Mouse (Mus musculus): ENCODE measurements at regions not wholly inside any gene's neighbourhood (a gene's known extent, or its start where the extent isn't known, plus 50 kb on each side); places are given as distances from the start of the nearest gene placed in this dataset.
A peak's percentile ranks its signal among the peaks of the same experiment; 100 is the strongest.

- no peak overlapping the region for H3K4me2 ChIP-seq (ENCODE audit: low read length)
- H3K9ac ChIP-seq (ENCODE audit: low read length), result no peak overlapping the region
- H3K9me3 ChIP-seq (ENCODE audit: control insufficient read depth, low read length), result no peaks in the 10 kb centered on the region
- ATAC-seq (ENCODE audit: insufficient number of reproducible peaks, insufficient read depth, low FRiP score, low read depth), result no peak
- no peak overlapping the region for H3K4me3 ChIP-seq (ENCODE audit: control insufficient read depth in 1 of 2, insufficient read depth in 1 of 2, low read depth in 1 of 2, low read length in 2 of 2)
- H3K27me3 ChIP-seq (ENCODE audit: control insufficient read depth, insufficient read depth, low read length), result no peaks in the 10 kb centered on the region
- peaks cover 16 to 31% of the 10 kb centered on the region in 2 experiments for H3K4me1 ChIP-seq (ENCODE audit: control insufficient read depth in 2 of 2, insufficient read depth in 2 of 2, low read length in 2 of 2)
- WGBS, result 93% methylated on average over 1 of the region's 1 CpGs
- no peak overlapping the region for H3K27ac ChIP-seq (replicated peaks in 1 of 2; ENCODE audit: control insufficient read depth in 1 of 2, insufficient read depth in 1 of 2, low read depth in 2 of 2, low read length in 2 of 2)
- no peaks in the 10 kb centered on the region for H3K36me3 ChIP-seq (ENCODE audit: control insufficient read depth, insufficient read depth, low read length)
Observed at GRCm38 (mm10) chr12:77594092-77594491, 356.2 kb downstream of the Fut8 start.

GRCm38 (mm10) chr12:77594657-77595056 is 356.7 kb downstream of the Fut8 start:
- Histone ChIP-seq H3K36me3 (ENCODE audit: control insufficient read depth, insufficient read depth, low read length) (no peaks in the 10 kb centered on the region), H3K27ac (replicated peaks in 1 of 2; ENCODE audit: control insufficient read depth in 1 of 2, insufficient read depth in 1 of 2, low read depth in 2 of 2, low read length in 2 of 2) (no peak overlapping the region), H3K4me2 (ENCODE audit: low read length) (no peak overlapping the region), H3K4me1 (ENCODE audit: control insufficient read depth in 2 of 2, insufficient read depth in 2 of 2, low read length in 2 of 2) (peaks cover 19 to 35% of the 10 kb centered on the region in 2 experiments), H3K27me3 (ENCODE audit: control insufficient read depth, insufficient read depth, low read length) (no peaks in the 10 kb centered on the region), H3K4me3 (ENCODE audit: control insufficient read depth in 1 of 2, insufficient read depth in 1 of 2, low read depth in 1 of 2, low read length in 2 of 2) (no peak overlapping the region), H3K9ac (ENCODE audit: low read length) (no peak overlapping the region), H3K9me3 (ENCODE audit: control insufficient read depth, low read length) (no peaks in the 10 kb centered on the region)
- no peak for ATAC-seq (ENCODE audit: insufficient number of reproducible peaks, insufficient read depth, low FRiP score, low read depth)
- 63% methylated on average over 3 of the region's 3 CpGs for WGBS

GRCm38 (mm10) chr12:77595821-77596220 is 357.9 kb downstream of the Fut8 start:
- no peak overlapping the region for H3K4me2 ChIP-seq (ENCODE audit: low read length)
- no peaks in the 10 kb centered on the region for H3K36me3 ChIP-seq (ENCODE audit: control insufficient read depth, insufficient read depth, low read length)
- peaks cover 19 to 35% of the 10 kb centered on the region in 2 experiments for H3K4me1 ChIP-seq (ENCODE audit: control insufficient read depth in 2 of 2, insufficient read depth in 2 of 2, low read length in 2 of 2)
- WGBS, result 80% methylated on average over 5 of the region's 5 CpGs
- no peak for ATAC-seq (ENCODE audit: insufficient number of reproducible peaks, insufficient read depth, low FRiP score, low read depth)
- H3K9me3 ChIP-seq (ENCODE audit: control insufficient read depth, low read length), result no peaks in the 10 kb centered on the region
- H3K27ac ChIP-seq (replicated peaks in 1 of 2; ENCODE audit: control insufficient read depth in 1 of 2, insufficient read depth in 1 of 2, low read depth in 2 of 2, low read length in 2 of 2), result no peak overlapping the region
- no peaks in the 10 kb centered on the region for H3K27me3 ChIP-seq (ENCODE audit: control insufficient read depth, insufficient read depth, low read length)
- no peak overlapping the region for H3K4me3 ChIP-seq (ENCODE audit: control insufficient read depth in 1 of 2, insufficient read depth in 1 of 2, low read depth in 1 of 2, low read length in 2 of 2)
- no peak overlapping the region for H3K9ac ChIP-seq (ENCODE audit: low read length)

GRCm38 (mm10) chr12:77596676-77597075 is 358.8 kb downstream of the Fut8 start:
- no peaks in the 10 kb centered on the region for H3K9me3 ChIP-seq (ENCODE audit: control insufficient read depth, low read length)
- peak overlapping the region in 1 of 2 experiments; percentile 89; a peak in 3 of 4 replicates for H3K27ac ChIP-seq (replicated peaks in 1 of 2; ENCODE audit: control insufficient read depth in 1 of 2, insufficient read depth in 1 of 2, low read depth in 2 of 2, low read length in 2 of 2)
- no peaks in the 10 kb centered on the region for H3K36me3 ChIP-seq (ENCODE audit: control insufficient read depth, insufficient read depth, low read length)
- peak overlapping the region; percentile 16; the same call in 1 of the 2 replicates for H3K4me2 ChIP-seq (ENCODE audit: low read length)
- no peak overlapping the region for H3K9ac ChIP-seq (ENCODE audit: low read length)
- H3K4me3 ChIP-seq (ENCODE audit: control insufficient read depth in 1 of 2, insufficient read depth in 1 of 2, low read depth in 1 of 2, low read length in 2 of 2), result no peak overlapping the region
- no peak for ATAC-seq (ENCODE audit: insufficient number of reproducible peaks, insufficient read depth, low FRiP score, low read depth)
- 53% methylated on average over 3 of the region's 3 CpGs for WGBS
- H3K4me1 ChIP-seq (ENCODE audit: control insufficient read depth in 2 of 2, insufficient read depth in 2 of 2, low read length in 2 of 2), result peaks cover 19 to 35% of the 10 kb centered on the region in 2 experiments
- H3K27me3 ChIP-seq (ENCODE audit: control insufficient read depth, insufficient read depth, low read length), result 0 out of 2 replicates have a peak, but pooled peaks cover 5% of the 10 kb centered on the region

- H3K36me3 ChIP-seq (ENCODE audit: control insufficient read depth, insufficient read depth, low read length), result no peaks in the 10 kb centered on the region
- 8% methylated on average over 3 of the region's 3 CpGs for WGBS
- ATAC-seq (ENCODE audit: insufficient number of reproducible peaks, insufficient read depth, low FRiP score, low read depth), result peak; percentile 87
- 0 out of 2 replicates have a peak, but pooled peaks cover 5% of the 10 kb centered on the region for H3K27me3 ChIP-seq (ENCODE audit: control insufficient read depth, insufficient read depth, low read length)
- H3K4me3 ChIP-seq (ENCODE audit: control insufficient read depth in 1 of 2, insufficient read depth in 1 of 2, low read depth in 1 of 2, low read length in 2 of 2), result no peak overlapping the region
- no peak overlapping the region for H3K9ac ChIP-seq (ENCODE audit: low read length)
- H3K27ac ChIP-seq (replicated peaks in 1 of 2; ENCODE audit: control insufficient read depth in 1 of 2, insufficient read depth in 1 of 2, low read depth in 2 of 2, low read length in 2 of 2), result peak overlapping the region; percentile 73 to 89
- peaks cover 19 to 35% of the 10 kb centered on the region in 2 experiments for H3K4me1 ChIP-seq (ENCODE audit: control insufficient read depth in 2 of 2, insufficient read depth in 2 of 2, low read length in 2 of 2)
- H3K9me3 ChIP-seq (ENCODE audit: control insufficient read depth, low read length), result no peaks in the 10 kb centered on the region
- H3K4me2 ChIP-seq (ENCODE audit: low read length), result 0 out of 2 replicates have a peak overlapping the region, but pooled peaks have one; percentile 9
Observed at GRCm38 (mm10) chr12:77597627-77598333, 359.9 kb downstream of the Fut8 start.

GRCm38 (mm10) chr12:77598334-77598715 is 360.4 kb downstream of the Fut8 start:
- WGBS, result 17% methylated on average over 7 of the region's 7 CpGs
- no peaks in the 10 kb centered on the region for H3K36me3 ChIP-seq (ENCODE audit: control insufficient read depth, insufficient read depth, low read length)
- peaks cover 19 to 35% of the 10 kb centered on the region in 2 experiments for H3K4me1 ChIP-seq (ENCODE audit: control insufficient read depth in 2 of 2, insufficient read depth in 2 of 2, low read length in 2 of 2)
- no peak overlapping the region for H3K4me3 ChIP-seq (ENCODE audit: control insufficient read depth in 1 of 2, insufficient read depth in 1 of 2, low read depth in 1 of 2, low read length in 2 of 2)
- ATAC-seq (ENCODE audit: insufficient number of reproducible peaks, insufficient read depth, low FRiP score, low read depth), result peak; percentile 70; the same call in 1 of the 2 replicates
- H3K9ac ChIP-seq (ENCODE audit: low read length), result no peak overlapping the region
- H3K27ac ChIP-seq (replicated peaks in 1 of 2; ENCODE audit: control insufficient read depth in 1 of 2, insufficient read depth in 1 of 2, low read depth in 2 of 2, low read length in 2 of 2), result peak overlapping the region; percentile 73 to 89
- H3K27me3 ChIP-seq (ENCODE audit: control insufficient read depth, insufficient read depth, low read length), result peaks cover 5% of the 10 kb centered on the region; the same call in 1 of the 2 replicates
- 0 out of 2 replicates have a peak overlapping the region, but pooled peaks have one; percentile 9 for H3K4me2 ChIP-seq (ENCODE audit: low read length)
- H3K9me3 ChIP-seq (ENCODE audit: control insufficient read depth, low read length), result no peaks in the 10 kb centered on the region

- H3K4me3 ChIP-seq (ENCODE audit: control insufficient read depth in 1 of 2, insufficient read depth in 1 of 2, low read depth in 1 of 2, low read length in 2 of 2), result no peak overlapping the region
- 58% methylated on average over 2 of the region's 2 CpGs for WGBS
- peaks cover 19 to 35% of the 10 kb centered on the region in 2 experiments for H3K4me1 ChIP-seq (ENCODE audit: control insufficient read depth in 2 of 2, insufficient read depth in 2 of 2, low read length in 2 of 2)
- H3K9ac ChIP-seq (ENCODE audit: low read length), result no peak overlapping the region
- H3K27me3 ChIP-seq (ENCODE audit: control insufficient read depth, insufficient read depth, low read length), result peaks cover 5% of the 10 kb centered on the region; the same call in 1 of the 2 replicates
- H3K36me3 ChIP-seq (ENCODE audit: control insufficient read depth, insufficient read depth, low read length), result no peaks in the 10 kb centered on the region
- no peak overlapping the region for H3K4me2 ChIP-seq (ENCODE audit: low read length)
- no peak for ATAC-seq (ENCODE audit: insufficient number of reproducible peaks, insufficient read depth, low FRiP score, low read depth)
- no peak overlapping the region for H3K27ac ChIP-seq (replicated peaks in 1 of 2; ENCODE audit: control insufficient read depth in 1 of 2, insufficient read depth in 1 of 2, low read depth in 2 of 2, low read length in 2 of 2)
- H3K9me3 ChIP-seq (ENCODE audit: control insufficient read depth, low read length), result no peaks in the 10 kb centered on the region
Observed at GRCm38 (mm10) chr12:77599391-77599790, 361.5 kb downstream of the Fut8 start.
